Mouse (Mus musculus) testis, postnatal 14 days (tissue): ENCODE measurements at regions not wholly inside any gene's neighbourhood (a gene's known extent, or its start where the extent isn't known, plus 50 kb on each side); places are given as distances from the start of the nearest gene placed in this dataset.

ENCODE experiments used
- DNase-seq: peaks from one replicate; pipeline ENCODE4 v3.0.0; 2021; ENCODE audit warnings: low spot score

DNA sequence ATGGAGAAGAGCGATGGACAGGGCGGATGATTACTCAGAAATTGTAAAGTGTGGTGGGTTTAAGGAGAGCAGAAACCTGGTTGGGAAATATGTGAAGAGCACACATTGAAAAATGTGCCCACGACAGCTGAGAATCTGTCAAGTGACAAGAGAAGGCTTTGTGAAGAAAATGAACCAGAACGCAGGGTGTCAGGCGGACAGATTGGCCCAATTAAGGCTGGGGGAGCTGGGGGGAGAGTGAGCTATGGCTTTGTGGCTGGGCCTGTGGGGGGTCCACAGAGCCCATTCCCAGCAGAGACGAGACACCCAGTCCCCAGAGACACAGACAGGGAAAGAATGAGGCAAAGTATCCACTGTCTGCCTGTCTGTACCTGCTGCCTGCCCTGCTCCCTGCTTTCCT, 153.3 kb downstream of the Shq1 start:
- DNase-seq: no peak

DNA sequence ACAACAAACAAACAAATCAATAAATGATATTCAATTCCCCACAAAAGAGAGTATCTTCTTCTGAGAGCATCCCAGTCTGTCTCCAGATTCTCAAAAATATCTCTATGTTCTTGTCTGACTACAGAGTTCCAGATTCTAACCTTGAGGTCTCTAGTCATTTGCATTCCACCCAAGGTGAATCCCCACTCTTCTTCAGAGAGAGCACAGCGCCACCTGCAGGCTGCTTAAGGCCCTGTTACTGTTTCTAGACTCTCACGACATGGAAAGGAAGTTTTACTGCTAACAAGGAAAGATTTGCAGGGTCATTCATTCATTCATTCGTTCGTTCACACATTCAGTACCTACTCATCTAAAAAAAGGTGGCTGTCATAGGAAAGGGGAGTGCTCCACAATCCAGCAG, 158.3 kb downstream of the Shq1 start:
- DNase-seq: no peak

DNA sequence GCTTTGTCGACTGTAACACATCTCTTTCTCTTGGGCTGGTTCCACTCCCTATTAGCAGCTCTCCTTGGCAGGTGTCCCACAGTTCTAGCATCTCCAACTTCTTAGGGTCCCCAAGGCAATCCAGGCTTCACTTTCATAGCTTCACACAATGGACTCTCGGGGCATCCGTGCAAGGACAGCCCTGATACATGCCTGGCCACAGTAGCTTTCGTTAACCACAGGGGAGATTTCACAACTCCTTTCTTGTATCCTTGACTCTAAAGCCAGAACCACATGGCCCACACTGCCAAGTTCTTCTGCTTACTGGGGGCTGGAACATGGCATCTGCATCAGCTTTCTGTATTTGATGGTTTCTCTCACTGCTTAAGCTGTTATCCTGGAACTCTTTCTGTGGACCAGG, 160.3 kb downstream of the Shq1 start:
- no peak for DNase-seq

DNA sequence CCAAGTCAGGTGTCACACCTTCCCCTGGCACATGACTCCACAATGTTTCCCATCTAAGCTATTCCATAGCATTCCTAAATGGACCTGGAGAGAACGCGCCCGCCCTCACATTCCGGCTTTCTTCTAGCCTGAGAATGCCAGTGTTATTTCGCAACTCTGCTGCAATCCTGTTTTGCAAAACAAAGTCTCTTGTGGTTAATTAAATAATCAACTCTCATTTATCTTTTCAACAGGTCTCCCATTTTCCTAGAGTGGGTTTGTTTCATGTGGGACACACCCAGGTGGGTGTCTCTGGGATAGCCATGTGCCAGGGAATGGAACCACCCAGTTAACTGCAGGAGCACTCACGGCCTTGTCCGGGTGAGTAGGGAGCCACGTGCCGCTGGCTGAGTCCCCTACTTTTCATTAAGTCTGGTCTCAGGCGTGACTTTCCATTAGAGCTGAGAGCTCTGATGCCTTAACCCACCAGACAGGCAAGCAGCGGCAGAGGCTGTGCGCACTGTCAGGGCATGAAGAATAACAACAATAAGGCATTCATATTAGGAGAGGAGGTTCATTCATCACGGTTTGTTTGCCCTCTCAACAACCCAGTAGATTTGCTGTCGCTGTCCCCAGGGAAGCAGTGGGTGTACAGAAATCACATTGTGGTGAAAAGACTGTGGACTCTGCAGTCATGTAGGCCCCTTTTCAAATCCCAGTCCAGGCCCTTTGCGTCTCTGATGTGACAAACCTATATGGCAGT, 165.3 kb downstream of the Shq1 start:
- no peak for DNase-seq

DNA sequence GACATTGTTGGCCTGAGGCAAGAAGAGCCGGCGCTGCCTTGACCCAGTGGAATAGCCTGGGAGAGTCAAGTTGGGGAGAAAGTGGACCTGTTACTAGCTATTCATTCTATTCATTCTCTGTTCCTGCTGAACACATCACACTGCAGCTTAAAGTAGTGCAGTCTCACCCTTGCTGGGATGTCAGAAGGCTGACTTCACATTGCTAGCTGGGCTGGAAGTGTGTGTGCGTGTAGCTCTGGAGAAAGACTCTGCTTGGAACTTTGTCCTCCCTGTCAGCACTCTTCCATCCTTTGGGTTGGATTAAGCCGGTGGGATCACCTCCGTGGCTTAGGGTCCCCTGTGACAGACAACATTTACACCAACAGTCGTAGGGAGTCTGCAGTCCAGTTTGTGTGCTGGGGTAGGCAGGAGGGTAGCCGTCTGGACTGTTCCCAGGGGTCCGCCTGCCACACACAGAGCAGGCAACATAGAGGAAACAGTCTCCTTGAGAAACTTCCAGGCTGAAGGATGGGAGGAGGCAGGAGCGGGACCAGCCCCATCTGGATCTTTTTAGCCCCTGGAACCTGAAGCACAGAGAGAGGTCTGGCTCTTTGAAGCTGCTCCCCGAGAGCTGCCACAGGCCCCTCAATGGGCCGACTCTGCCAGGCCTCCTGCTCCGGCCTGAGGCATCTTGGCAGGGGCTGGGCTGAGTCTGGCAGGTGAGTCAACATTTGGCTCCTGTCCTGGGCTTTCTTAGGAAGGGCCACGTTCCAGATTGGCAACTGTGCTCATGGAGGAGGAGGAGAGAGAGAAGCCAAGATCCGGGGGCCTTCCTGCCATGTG, 167.8 kb downstream of the Shq1 start:
- no peak for DNase-seq

DNA sequence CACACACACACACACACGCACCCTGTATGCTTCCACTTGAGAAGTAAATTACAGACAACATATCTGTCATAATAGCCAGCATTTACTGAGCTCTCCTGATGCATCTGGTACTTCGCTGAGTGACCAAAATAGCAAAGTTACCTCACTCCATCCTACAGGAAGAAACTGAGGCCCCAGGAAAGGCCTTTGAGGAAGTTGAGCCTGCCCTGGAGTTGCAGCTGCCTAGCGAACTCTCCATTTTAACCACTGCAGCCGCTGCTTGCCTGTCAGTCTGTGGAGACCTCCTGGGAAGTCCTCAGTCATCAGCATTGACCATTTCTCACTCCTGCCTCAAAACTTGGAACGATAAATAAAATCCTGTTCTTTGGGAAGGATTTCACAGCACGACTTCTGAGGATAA, 168.8 kb downstream of the Shq1 start:
- DNase-seq: no peak

DNA sequence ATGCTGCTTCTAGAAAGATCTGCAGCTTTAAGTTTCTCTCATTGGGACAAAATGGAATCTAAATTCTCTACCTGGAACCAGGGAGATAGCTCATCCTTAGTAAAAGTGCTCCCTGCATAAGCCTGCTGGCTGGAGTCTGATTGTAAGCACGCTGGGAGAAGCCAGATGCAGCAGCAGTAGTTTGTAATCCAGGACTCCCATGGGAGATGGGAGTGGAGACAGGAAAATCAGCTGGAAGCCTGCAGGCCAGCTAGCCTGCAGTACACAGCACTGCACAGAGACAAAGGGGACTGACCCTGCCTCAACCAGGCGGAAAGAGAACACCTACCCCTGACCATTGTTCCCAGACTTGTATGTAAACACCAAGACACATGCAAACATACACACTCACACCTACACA, 170.2 kb downstream of the Shq1 start:
- no peak for DNase-seq

DNA sequence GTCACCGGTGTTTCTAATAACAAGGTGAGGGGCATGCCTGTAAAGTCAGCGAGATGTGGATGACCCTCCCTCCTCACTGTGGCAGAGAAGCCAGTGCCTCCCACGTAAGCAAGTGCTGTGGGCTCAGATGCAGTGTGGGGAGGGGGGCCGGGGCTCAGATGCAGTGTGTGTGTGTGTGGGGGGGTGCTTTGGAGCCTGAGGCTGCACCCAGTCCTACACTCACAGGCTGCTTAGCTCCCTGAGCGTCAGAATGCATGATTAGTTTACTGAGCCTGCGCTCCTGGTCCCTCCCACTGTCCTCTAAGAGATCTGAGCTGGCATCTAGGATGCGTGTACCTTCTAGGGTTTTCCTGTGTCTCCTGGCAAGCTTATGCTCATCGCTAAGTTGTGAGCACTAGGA, 170.9 kb downstream of the Shq1 start:
- DNase-seq: no peak

DNA sequence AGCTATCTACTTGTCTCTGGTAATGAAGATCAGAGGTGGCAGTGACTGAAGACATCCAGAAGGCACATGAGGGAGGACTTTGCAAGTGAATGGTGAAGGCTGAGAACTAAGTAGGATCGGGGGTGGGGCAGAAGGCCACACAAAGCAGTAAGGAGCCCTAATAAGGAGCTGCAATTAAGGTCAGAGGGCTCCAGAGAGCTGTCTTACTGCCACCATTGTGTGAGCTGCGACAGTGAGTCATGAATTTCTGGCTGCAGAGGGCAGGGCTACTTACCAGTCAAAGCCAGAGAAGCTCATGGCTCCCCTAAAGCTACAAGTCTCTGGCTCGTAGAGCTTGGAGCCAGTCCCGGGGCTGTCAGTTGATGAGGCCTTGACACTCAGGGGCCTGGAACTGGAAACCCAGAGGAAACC, 172.1 kb downstream of the Shq1 start:
- no peak for DNase-seq

DNA sequence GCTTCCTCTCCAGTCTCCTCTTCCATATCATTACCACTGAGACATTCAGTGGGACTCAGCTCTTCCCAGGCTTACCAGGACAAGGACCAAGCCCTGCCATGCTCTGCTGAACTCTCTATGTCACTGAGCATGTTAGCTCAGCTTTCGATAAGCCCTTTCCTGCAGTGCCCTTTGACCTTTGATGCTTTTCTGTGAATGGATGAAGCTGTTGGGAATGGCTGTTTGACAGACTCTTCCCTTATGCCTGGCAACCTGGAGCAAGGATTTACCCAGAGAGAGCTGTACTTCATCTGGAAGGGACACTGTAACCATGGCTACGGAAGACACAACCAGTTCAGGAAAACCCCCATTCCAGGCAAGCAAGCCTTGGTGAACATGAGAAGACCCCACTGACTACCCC, 172.8 kb downstream of the Shq1 start:
- DNase-seq: no peak

DNA sequence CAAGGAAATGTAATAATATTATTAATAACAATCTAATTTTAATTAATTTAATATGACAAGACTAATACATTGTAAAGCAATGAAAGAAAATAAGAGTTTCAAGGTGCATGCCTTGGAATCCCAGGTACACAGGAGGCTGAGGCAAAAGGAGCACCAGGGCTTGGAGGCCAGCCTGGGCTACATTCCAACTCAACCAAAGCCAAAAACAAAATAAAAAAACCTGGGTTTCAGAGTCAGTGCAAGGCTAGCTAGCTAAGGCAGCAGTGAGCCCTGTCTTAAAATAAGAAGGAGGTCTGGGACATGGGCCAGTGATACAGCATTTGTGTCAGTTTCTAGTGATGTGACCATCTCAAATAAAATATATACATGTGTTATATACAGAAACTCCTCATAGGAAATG, 174.8 kb downstream of the Shq1 start:
- no peak for DNase-seq

DNA sequence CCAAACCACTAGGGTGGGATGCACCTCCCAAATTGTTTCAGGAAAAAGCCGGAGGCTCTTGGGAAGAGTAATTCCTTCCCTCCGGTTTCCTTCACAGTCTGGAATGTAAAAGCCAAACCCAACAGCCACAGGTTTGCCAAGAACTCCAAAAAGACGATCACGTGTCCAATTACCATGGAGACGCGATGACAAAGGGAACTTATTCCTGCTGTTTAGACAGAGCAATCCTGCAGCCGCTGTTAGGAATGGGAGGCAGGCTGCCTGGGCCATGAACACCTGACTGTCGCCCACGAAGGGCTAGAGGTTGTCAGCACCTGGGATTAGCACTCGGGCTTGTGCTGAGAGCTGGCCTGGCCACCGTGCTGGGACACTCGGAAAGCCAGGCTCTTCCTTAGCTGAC, 175.8 kb downstream of the Shq1 start:
- no peak for DNase-seq

DNA sequence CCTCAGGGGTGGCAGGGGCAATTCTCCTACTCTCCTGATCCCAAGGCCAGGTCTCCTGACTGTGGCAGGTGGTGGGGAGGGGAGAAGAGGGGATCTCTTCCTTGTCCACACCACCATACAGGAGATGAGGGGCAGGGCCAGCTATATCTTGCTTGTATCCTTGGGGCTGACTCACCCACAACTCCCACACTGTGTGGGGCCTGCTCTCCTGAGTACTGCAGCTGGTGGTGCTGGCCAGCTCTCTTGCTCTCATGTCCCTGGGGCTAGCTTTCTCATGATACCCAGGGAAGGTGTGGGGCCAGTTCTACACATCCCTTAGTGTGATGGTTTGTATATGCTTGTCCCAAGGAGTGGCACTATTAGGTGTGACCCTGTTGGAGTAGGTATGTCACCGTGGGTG, 177.4 kb downstream of the Shq1 start:
- no peak for DNase-seq

DNA sequence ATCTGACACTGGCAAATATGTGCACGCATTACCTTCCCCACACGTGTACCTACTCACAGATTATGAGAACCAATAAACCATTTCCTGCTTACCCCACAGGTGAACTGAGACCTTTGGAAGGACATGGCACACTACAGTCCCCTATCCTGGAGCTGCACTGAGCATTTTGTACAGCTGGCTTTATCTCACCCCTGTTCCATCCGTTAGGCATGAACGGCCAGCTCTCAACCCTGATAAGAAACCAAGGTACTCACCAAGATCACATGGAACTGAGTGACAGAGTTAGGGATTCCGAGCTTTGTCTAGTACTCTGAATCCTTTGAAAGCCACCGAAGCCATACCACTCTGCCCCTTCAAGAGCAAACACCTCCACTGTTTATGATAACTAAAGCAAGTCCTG, 179.1 kb downstream of the Shq1 start:
- DNase-seq: no peak

DNA sequence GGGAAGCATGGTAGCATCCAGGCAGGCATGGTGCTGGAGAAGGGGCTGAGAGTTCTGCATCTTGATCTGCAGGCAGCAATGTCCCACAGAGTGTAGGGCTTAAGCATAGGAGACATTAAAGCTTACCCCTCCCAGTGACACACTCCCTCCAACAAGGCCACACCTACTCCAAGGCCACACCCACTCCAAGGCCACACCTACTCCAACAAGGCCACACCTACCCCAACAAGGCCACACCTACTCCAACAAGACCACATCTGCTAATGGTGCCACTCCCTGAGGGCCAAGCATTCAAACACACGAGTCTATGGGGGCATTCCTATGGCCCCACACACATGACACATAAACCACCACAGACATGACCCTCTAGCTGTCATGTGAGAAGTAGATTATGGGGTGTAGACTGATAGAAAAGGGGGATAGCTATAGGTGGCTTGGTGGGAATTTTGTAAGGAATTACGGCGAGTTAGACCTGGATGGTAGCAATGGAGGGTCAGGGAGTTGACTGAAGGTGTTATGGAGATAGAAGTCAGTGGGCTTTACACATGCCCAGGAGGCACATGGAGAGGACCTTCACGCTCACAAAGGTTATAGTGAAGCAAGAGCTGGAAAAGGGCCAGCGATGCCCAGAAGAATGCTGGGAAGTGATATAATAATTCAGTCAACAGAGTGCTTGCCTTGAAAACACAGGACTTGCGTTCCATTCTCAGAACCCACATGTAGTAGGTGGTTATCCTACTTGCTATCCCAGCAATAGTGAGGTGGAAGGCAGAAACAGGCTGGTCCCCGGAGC, 179.8 kb downstream of the Shq1 start:
- DNase-seq: no peak

DNA sequence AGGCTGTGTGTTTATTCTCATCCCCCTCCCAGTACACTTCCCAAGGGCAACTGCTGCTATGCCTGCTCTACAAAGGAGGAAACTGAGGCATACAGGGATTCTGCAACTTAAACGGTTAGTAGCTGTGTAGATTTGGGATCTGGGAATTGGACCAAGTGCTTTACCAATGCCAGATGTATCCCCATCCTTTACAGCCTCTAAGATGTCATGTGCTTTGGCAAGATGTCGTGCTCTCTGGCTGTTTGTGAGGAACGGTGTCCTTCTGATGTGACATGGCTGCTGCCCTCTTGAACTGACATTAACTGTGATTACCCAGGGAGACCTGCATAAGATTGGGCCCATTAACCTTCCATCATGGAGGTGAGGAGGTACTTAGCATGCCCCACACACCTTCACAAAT, 187.1 kb downstream of the Shq1 start:
- DNase-seq: no peak

DNA sequence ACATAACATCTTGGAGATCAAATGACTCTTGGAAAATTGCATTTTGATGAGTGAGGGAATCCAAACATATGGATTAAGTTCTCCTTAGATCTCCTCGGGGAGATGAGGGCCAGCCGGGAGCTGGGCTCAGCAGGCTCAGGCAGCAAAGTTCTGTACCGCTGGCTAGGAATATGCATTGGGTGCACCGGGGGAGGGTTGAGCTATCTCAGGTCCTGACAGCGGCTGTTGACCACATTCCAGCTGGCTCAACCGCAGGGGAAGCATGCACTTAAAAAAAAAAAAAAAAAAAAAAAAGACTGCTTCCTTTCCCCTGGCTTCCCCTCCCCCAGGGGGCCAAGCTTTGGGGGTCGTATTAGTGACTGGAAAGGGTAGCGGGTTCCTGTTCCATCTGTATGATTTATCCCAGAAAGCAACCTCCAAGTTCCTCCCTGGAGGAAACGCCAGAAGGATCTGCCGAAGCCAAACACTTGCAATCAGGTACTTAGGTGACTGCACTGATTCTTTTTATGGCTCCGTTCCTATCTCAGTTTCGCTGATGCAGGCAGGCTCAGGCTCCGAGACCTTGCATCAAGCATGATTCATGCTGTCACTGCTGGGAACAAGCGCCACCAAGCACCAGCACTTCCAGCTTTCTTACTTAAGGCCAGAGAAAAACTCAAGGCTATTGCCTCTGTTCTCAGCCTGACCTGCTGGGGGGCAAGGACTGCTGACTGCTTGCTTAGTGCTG, 187.7 kb downstream of the Shq1 start:
- no peak for DNase-seq

DNA sequence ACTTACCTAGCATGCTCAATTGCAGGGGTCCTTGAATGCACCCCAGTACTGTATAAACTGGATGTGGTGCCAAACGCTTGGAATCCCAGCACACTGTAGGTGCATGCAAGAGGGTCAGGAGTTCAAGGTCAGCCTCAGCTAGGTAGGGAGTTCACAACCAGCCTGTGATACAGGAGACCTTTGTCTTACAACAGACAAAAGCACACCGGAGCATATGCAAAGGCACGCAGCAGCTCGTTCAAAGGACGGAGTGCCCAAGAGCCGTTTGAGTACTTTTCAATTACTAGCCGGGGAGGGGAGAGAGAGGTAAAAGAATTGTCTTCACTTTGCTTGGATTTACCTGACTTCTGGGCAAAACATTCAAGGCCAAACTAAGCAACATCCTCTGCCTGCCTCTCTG, 188.4 kb downstream of the Shq1 start:
- no peak for DNase-seq

DNA sequence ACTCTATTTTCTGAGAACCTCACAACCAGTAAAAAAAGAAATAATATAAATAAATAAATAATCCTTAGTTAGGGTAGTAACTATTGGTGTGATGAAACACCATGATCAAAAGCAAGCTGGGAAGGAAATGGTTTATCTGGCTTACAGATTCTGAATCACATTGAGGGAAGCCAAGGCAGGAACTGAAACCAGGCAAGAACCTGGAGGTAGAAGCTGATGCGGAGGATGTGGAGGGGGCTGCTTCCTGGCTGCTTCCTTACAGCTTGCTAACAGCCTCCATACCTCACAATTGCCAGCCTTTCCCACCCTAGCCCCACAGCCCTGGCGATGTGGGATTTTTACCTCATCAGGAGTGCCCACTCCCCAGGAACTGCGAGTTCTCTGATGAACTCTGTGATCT, 190.4 kb downstream of the Shq1 start:
- no peak for DNase-seq

DNA sequence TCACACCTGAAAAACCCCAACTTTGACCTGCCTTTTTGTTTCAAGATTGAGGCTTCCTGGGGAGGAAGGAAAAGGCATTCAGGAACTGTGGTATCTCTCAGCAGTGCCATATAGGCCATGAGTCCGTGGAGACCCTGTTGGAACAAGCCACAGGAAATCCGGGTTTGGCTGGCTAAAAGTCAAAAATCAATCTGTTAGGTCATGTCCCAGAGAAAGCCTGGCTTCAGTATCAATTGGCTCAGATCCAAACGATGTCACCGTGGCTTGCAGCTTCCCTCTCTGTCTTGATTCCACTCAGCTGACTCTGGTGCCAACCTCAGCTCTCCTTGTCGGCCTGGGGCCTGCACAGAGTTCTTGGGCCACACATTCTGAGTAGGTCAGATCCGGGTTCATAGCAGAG, 191.1 kb downstream of the Shq1 start:
- DNase-seq: no peak

DNA sequence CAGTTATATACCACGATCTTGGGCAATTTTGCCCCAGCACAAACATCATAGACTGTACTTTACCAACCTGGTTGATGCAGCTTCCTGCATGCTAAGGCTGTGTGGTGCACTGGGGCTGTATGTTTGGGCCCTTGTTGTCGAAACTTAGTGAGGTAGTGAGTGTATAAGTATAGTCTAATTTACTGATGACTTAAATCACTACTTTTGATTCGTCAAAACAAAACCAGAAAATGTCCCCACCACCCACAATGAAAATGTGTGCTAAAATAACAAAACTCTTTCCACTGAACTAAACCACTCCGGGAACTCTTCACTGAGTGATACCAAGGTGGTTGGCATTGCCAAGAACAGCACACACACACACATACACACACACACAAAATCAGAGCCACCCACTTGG, 191.5 kb downstream of the Shq1 start:
- DNase-seq: no peak
